Mouse (Mus musculus) neural tube, embryonic 12.5 days (tissue): ENCODE measurements around the gene Lrch4. TPM values are rescaled to one million over a fixed set of nuclear protein-coding genes. Genes with fewer than 3 reads are reported as not detected.

Source experiments
- ATAC-seq: fragments of 200-750 bp; cut with Nextera tagmentation; 2 replicates; pipeline ENCODE4 v1.8.0; 2017; ENCODE audit warnings: low read depth, mild to moderate bottlenecking, moderate TSS enrichment, moderate library complexity; ENCODE audit not compliant: low FRiP score
- H3K27ac ChIP-seq: fragments of 300-500 bp; sonication (generic); 2 replicates; pipeline ENCODE4 v1.5.1; 2016
- H3K27me3 ChIP-seq: fragments of 300-500 bp; sonication (generic); replicated peaks from 2 replicates; pipeline ENCODE4 v1.6.1; 2016; ENCODE audit warnings: mild to moderate bottlenecking
- H3K36me3 ChIP-seq: fragments of 300-500 bp; sonication (generic); 2 replicates; pipeline ENCODE4 v1.6.1; 2016; ENCODE audit warnings: mild to moderate bottlenecking
- H3K4me1 ChIP-seq: fragments of 300-500 bp; sonication (generic); 2 replicates; pipeline ENCODE4 v1.6.1; 2016
- H3K4me2 ChIP-seq: fragments of 300-500 bp; sonication (generic); replicated peaks from 2 replicates; pipeline ENCODE4 v1.6.1; 2016; ENCODE audit warnings: mild to moderate bottlenecking
- H3K4me3 ChIP-seq: fragments of 300-500 bp; sonication (generic); 2 replicates; pipeline ENCODE4 v1.5.1; 2016
- H3K9ac ChIP-seq: fragments of 300-500 bp; sonication (generic); 2 replicates; pipeline ENCODE4 v1.6.1; 2016; ENCODE audit warnings: mild to moderate bottlenecking
- H3K9me3 ChIP-seq: fragments of 300-500 bp; sonication (generic); 2 replicates; pipeline ENCODE4 v1.6.1; 2016; ENCODE audit warnings: mild to moderate bottlenecking
- WGBS: fragments of 180-500 bp; shearing (Covaris S2); methylation state at CpG from one replicate; pipeline ENCODE4 v1.1.7; 2016; 5-methylcytosine and 5-hydroxymethylcytosine counted together
- polyA plus RNA-seq: library from polyadenylated mRNA; unstranded; fragments of >200 nt; fragmentation: Nextera tagmentation; extraction: Ambion mirVana; gene quantifications from 2 replicates; pipeline ENCODE4 v1.2.1, GENCODE M21; 2016

Gene Lrch4
- polyA plus RNA-seq, 1 experiment from 2014 or later = 32.5 TPM

DNA sequence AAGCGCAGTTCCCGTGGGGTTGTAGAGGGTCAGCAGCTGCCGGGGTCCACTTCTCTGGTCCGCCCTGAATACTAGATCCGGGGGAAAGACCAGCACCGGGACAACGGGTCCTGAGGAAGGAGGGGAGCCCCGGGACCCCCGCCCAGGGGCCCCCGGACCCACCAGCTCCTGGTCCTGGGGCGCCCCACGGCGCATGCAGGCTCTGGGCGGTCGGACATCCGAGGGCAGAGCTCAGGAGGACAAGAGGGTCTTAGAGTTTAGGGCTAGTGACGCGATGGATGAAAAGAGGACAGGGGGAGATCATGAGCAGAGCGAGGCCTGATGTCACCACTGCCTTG lies 28.7 kb upstream of the Lrch4 start:
- Histone ChIP-seq H3K9ac (peak overlapping the region; percentile 86), H3K4me3 (peak overlapping the region; percentile 64), H3K36me3 (0 out of 2 replicates have a peak, but pooled peaks cover 12% of the 10 kb centered on the region), H3K4me1 (peaks cover 29% of the 10 kb centered on the region), H3K27me3 (no peaks in the 10 kb centered on the region), H3K9me3 (no peaks in the 10 kb centered on the region), H3K4me2 (peak overlapping the region; percentile 91), H3K27ac (no peak overlapping the region)
- no peak; the same call in 1 of the 2 replicates for ATAC-seq
- WGBS = 4% methylated on average over 19 of the region's 19 CpGs

DNA sequence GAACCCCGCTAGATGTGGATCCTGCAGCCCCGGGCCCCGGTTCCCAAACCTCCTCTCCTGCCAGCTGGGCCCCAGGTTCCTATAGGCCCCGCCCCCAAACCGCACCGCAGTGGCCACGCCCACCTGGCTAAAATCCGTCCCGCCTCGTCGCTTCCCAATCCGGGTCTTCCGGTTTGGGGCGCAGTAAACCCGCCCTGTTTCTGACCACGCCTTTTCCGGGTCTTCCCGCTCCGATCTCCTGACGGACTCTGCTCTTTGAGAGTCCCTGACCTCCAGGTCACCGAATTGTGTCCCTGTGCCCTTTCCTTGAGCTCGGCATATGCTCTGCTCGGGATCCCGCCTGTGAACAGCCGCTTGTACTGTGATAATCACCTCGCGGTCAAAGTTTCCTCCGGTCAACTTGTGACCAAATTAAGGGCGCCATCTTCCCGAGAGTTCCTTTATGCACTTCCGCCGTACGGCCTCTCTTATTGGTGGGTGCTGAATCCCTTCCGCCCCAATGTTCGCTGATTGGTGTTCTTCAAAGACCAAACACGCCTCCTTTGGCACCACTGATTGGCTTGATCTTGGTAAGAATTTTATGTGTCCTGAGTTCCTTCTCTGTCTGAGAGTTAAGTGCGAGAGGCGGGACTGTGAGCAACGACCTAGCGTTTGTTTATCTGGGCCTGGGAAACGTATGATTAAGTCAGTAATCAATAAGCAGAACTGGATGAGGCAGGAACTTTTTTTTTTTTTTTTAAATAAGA lies 28.1 kb upstream of the Lrch4 start, which contains the start of gene Mospd3:
Mospd3 (minus strand) TSS at position 440 of the 746 bp plus-strand sequence.
- H3K36me3 ChIP-seq = 0 out of 2 replicates have a peak, but pooled peaks cover 12% of the 10 kb centered on the region
- H3K4me3 ChIP-seq = peak within 1 kb of the TSS; percentile 64
- H3K4me1 ChIP-seq = peaks cover 29% of the 10 kb centered on the region
- H3K27me3 ChIP-seq = no peaks in the 10 kb centered on the region
- H3K9me3 ChIP-seq = no peaks in the 10 kb centered on the region
- WGBS = under 1% methylated on average over 41 of the region's 41 CpGs
- peak; percentile 94 for ATAC-seq
- H3K9ac ChIP-seq = peak within 1 kb of the TSS; percentile 86
- H3K4me2 ChIP-seq = peak within 1 kb of the TSS; percentile 91
- no peak within 1 kb of the TSS for H3K27ac ChIP-seq

DNA sequence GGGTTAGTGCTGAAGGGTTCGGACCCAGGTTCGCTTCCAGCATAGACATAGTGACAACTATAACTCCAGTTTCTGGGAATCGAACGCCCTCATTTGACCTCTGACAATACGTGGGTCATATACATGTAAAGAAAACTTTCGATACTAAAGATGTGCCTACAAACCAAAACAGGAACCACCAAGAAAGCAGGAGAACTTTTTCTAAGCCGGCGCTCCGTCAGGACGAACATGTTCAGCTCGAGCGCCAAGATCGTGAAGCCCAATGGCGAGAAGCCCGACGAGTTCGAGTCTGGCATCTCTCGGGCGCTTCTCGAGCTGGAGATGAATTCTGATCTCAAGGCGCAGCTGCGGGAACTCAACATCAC lies 27.6 kb upstream of the Lrch4 start:
- no peak for ATAC-seq
- under 1% methylated on average over 22 of the region's 22 CpGs for WGBS
- H3K9me3 ChIP-seq = no peaks in the 10 kb centered on the region
- H3K36me3 ChIP-seq = 0 out of 2 replicates have a peak, but pooled peaks cover 15% of the 10 kb centered on the region
- no peaks in the 10 kb centered on the region for H3K27me3 ChIP-seq
- peak overlapping the region; percentile 91 for H3K4me2 ChIP-seq
- H3K27ac ChIP-seq = no peak overlapping the region
- H3K9ac ChIP-seq = peak overlapping the region; percentile 45
- H3K4me1 ChIP-seq = peaks cover 29% of the 10 kb centered on the region
- peak overlapping the region; percentile 64 for H3K4me3 ChIP-seq

DNA sequence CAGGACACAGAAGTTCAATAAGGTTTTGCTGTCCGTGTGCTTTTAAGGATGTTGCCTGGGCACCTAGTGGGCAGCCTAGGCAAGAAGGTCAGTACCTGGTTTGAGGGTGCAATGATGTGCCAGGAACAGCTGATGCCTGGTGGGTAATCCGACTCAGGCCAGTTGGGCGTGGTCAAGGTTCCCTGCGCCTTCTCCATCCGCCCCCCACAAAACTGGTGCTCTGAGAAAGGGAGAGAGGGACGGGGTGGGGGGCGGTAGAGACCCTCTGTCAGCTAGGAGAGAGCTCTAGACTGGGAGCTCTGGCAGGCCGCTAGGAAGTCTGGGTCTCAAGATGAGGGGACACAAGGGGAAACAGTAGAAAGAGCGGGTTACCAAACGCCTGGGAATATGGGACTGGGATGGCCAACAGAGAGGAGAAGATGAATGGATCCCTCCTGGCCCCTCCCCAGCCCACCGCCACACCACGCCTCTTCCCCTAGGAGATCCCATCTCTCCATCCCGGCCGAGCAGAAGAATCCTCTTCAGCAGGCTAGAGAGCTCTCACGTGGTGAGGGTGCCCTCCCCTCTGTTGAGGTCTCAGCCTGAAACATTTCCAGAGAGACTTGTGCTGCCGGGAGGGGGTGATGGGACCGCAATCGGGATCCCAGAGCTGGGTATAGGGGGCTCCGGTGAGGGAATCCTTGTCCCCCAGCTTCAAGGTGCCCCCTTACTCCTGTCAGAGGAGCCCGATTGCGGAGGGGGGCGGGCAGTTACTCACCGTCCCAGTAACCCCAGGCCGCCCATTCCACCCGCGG lies 20.9 kb upstream of the Lrch4 start:
- 0 out of 2 replicates have a peak overlapping the region, but pooled peaks have one; percentile 30 for H3K9ac ChIP-seq
- WGBS = 12% methylated on average over 26 of the region's 26 CpGs
- H3K4me3 ChIP-seq = no peak overlapping the region
- peak overlapping the region; percentile 50 for H3K4me2 ChIP-seq
- H3K27ac ChIP-seq = no peak overlapping the region
- peaks cover 20% of the 10 kb centered on the region; the same call in 1 of the 2 replicates for H3K27me3 ChIP-seq
- 0 out of 2 replicates have a peak, but pooled peaks cover 3% of the 10 kb centered on the region for H3K36me3 ChIP-seq
- ATAC-seq = no peak
- H3K9me3 ChIP-seq = no peaks in the 10 kb centered on the region
- peaks cover 34% of the 10 kb centered on the region for H3K4me1 ChIP-seq

DNA sequence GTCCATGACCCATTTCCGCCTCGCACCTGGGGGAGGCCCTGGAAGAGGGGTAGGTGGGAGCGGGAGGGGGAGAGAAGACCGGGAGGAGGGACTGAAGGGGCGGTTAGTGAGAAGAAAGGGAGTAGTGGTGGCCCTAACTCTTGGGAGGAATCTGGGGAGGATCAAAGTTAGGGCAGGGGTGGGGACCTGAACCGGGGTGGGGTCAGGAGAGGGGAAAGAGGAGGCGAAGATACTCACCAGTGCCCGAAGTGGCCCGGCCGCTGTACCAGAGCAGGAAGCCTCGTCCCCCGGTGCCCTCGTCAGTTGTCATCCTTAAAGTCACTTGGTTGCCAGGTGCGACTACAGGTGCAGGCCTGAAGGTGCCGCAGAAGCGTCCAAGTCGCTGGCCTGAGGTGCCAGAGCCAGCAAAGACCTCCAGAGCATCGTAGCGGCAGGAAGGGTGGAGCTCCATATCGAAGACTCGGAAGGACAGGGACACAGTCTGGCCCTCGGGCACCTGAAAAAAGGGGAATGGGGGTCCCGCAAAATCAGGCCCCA lies 20.2 kb upstream of the Lrch4 start:
- no peak for ATAC-seq
- peaks cover 20% of the 10 kb centered on the region; the same call in 1 of the 2 replicates for H3K27me3 ChIP-seq
- H3K4me3 ChIP-seq = no peak overlapping the region
- H3K36me3 ChIP-seq = 0 out of 2 replicates have a peak, but pooled peaks cover 3% of the 10 kb centered on the region
- WGBS = 12% methylated on average over 23 of the region's 23 CpGs
- no peak overlapping the region for H3K27ac ChIP-seq
- H3K9me3 ChIP-seq = no peaks in the 10 kb centered on the region
- peak overlapping the region; percentile 50 for H3K4me2 ChIP-seq
- H3K9ac ChIP-seq = no peak overlapping the region
- peaks cover 34% of the 10 kb centered on the region for H3K4me1 ChIP-seq

DNA sequence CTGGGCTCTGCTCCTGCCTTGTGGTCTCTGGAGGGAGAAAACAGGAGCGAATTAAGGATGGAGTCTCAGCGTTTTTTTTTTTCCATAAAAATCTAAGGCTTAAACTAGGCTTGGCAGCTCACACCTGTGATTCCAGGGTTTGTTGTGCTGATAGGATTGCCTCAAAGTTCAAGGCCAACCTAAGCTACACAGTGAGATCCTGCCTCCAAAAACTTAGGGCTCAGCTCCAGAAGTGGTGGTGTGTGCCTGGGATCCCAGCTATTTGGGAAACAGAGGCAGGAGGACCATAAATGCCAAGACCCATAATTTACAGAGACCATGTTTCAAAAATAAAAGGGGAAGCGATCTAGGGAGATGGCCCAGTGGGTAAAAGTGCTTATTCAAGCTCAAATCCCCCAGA lies 19.6 kb upstream of the Lrch4 start:
- H3K4me2 ChIP-seq = peak overlapping the region; percentile 50; the same call in 1 of the 2 replicates
- H3K4me3 ChIP-seq = no peak overlapping the region
- ATAC-seq = no peak
- H3K9ac ChIP-seq = no peak overlapping the region
- 0 out of 2 replicates have a peak, but pooled peaks cover 3% of the 10 kb centered on the region for H3K36me3 ChIP-seq
- H3K27ac ChIP-seq = no peak overlapping the region
- H3K27me3 ChIP-seq = peaks cover 20% of the 10 kb centered on the region; the same call in 1 of the 2 replicates
- no peaks in the 10 kb centered on the region for H3K9me3 ChIP-seq
- WGBS = 47% methylated on average over 3 of the region's 3 CpGs
- peaks cover 34% of the 10 kb centered on the region for H3K4me1 ChIP-seq

DNA sequence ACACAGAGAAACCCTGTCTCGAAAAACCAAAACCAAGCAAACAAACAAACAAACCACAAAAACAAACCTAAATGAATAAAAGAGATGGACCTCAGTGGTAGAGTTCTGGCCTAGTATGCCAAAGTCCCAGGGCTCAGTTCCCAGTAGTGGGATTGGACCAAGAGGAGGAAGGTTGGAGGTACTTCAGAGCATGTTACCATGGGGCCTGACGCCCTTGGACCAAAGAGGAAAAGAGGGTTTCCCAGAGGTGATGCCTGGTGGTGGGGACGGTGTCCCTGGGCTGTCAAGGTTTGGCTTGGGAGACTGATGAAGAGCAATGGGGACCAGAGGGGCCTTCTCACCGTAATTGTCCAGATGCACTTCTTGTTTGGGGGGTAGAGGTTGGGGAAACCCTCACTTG lies 18.9 kb upstream of the Lrch4 start:
- H3K4me1 ChIP-seq = peaks cover 34% of the 10 kb centered on the region
- H3K9me3 ChIP-seq = no peaks in the 10 kb centered on the region
- H3K4me3 ChIP-seq = peak overlapping the region; percentile 21; the same call in 1 of the 2 replicates
- 0 out of 2 replicates have a peak, but pooled peaks cover 3% of the 10 kb centered on the region for H3K36me3 ChIP-seq
- 76% methylated on average over 4 of the region's 4 CpGs for WGBS
- H3K27me3 ChIP-seq = peaks cover 20% of the 10 kb centered on the region; the same call in 1 of the 2 replicates
- no peak overlapping the region for H3K27ac ChIP-seq
- H3K9ac ChIP-seq = no peak overlapping the region
- ATAC-seq = no peak
- H3K4me2 ChIP-seq = peak overlapping the region; percentile 39

DNA sequence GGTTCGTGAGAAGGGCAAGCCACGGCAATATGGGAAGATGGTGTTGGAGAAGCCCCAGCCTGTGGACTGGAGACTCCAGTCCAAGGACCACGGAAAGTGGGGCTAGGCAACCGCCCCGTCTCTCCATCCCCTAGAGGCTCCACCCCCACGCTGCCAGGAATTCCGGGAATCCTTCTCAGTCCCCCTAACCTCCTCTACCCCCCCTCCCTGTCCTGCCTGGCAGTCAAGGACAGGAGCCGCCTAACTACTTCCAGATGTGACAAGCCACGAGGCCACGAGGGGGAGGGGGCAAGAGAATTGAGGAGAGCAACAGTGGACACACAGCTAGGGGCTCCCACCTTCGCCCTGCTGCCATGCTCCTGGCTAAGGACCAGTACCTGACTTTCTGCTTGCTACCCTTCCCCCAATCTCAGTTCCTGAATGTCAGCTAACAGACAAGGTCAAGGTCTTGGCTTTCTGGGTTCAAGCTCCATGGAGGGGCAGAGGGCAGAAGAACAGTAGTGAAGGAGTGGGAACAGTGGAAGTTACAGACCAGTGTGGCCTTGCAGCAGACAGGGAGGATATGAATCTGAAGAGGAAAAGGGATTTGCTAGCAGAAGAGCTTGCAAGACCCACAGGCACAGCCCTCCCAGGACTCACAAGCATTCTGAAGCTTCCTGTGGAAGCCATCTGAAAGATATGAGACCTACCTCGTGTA lies 18.2 kb upstream of the Lrch4 start:
- WGBS = 15% methylated on average over 12 of the region's 12 CpGs
- Histone ChIP-seq H3K36me3 (0 out of 2 replicates have a peak, but pooled peaks cover 3% of the 10 kb centered on the region), H3K4me3 (peak overlapping the region; percentile 21), H3K27ac (peak overlapping the region; percentile 2), H3K27me3 (peaks cover 20% of the 10 kb centered on the region; the same call in 1 of the 2 replicates), H3K9ac (no peak overlapping the region), H3K4me2 (peak overlapping the region; percentile 39), H3K9me3 (no peaks in the 10 kb centered on the region), H3K4me1 (peaks cover 34% of the 10 kb centered on the region)
- no peak for ATAC-seq

DNA sequence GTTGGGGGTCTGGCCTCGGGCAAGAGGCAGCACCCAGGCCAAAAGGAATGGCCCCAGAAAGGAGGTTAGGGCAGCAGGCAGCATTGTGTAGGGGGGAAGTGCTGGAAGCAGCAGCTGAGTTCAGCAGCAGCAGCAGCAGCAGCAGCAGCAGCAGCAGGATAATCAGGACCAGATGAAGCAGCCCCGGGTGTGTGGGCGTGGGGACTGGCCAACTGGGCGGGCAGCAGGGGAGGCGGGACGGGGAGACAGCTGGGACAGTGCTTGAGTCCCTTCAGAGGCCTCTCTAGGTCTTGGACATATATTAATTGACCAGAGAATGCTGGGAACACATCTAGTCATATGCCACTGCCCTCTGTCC lies 17.7 kb upstream of the Lrch4 start:
- H3K27me3 ChIP-seq = peaks cover 20% of the 10 kb centered on the region; the same call in 1 of the 2 replicates
- peak overlapping the region; percentile 2; the same call in 1 of the 2 replicates for H3K27ac ChIP-seq
- H3K4me2 ChIP-seq = peak overlapping the region; percentile 39
- 0 out of 2 replicates have a peak, but pooled peaks cover under 1% of the 10 kb centered on the region for H3K36me3 ChIP-seq
- WGBS = 22% methylated on average over 6 of the region's 6 CpGs
- no peak overlapping the region for H3K9ac ChIP-seq
- peak overlapping the region; percentile 21; the same call in 1 of the 2 replicates for H3K4me3 ChIP-seq
- H3K4me1 ChIP-seq = peaks cover 34% of the 10 kb centered on the region
- no peak for ATAC-seq
- no peaks in the 10 kb centered on the region for H3K9me3 ChIP-seq

DNA sequence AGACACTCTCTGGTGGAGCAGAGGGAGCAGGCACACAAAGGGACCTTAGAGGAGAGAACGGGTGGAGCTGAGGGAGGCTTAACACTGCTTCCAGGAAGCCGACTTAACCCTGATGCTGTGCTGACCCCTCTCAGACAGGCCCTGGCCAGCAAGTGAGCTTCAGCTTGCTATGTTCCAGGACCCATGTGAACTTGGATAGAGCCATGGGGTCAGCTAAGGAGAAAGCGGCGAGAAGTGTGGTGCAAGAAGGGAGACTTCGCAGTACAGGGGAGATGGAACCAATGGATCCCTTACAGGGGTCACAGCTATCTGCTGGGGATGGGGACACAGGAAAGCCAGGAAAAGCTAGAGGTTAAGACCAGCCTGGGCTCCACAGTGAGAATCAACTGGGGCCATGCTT lies 15.8 kb upstream of the Lrch4 start:
- peaks cover 10% of the 10 kb centered on the region; the same call in 1 of the 2 replicates for H3K27me3 ChIP-seq
- H3K4me3 ChIP-seq = no peak overlapping the region
- H3K4me1 ChIP-seq = peaks cover 30% of the 10 kb centered on the region
- H3K27ac ChIP-seq = no peak overlapping the region
- ATAC-seq = no peak
- H3K9ac ChIP-seq = no peak overlapping the region
- WGBS = 79% methylated on average over 5 of the region's 5 CpGs
- H3K36me3 ChIP-seq = no peaks in the 10 kb centered on the region
- H3K9me3 ChIP-seq = no peaks in the 10 kb centered on the region
- H3K4me2 ChIP-seq = no peak overlapping the region

DNA sequence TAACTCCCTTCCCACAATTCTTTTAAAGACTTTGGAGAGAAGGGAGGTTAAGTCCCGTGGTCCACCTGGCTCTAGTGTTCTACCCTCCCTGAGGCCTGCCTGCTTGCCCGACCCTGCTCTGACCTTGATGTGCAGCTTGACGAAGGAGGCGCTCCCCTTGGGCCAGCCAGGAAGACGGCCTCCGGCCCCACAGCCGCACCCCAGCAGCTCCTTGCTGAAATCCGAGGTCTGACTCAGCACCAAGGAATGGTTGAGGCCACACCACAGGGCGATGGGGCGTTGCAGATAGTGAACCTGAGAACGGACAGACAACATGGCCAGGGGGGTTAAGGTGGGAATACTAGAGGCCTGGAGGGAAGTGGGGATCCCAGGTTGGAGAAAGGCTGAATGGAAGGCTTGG lies 15.4 kb upstream of the Lrch4 start, which contains the start of gene Pcolce:
Pcolce (minus strand) TSS at position 235 of the 400 bp plus-strand sequence.
- ATAC-seq = no peak
- WGBS = 58% methylated on average over 11 of the region's 11 CpGs
- H3K9me3 ChIP-seq = no peaks in the 10 kb centered on the region
- no peak within 1 kb of the TSS for H3K4me2 ChIP-seq
- no peak within 1 kb of the TSS for H3K9ac ChIP-seq
- no peaks in the 10 kb centered on the region for H3K36me3 ChIP-seq
- peaks cover 6% of the 10 kb centered on the region; the same call in 1 of the 2 replicates for H3K27me3 ChIP-seq
- H3K4me3 ChIP-seq = no peak within 1 kb of the TSS
- H3K27ac ChIP-seq = no peak within 1 kb of the TSS
- peaks cover 26% of the 10 kb centered on the region for H3K4me1 ChIP-seq
